Mouse (Mus musculus): ENCODE results near the gene Myh9. TPM values are rescaled to one million over a fixed set of nuclear protein-coding genes. Genes with fewer than 3 reads are reported as not detected.
A peak's percentile ranks its signal among the peaks of the same experiment; 100 is the strongest.
"Not testable (repeated sequence)": the region's sequence is repeated elsewhere in the genome, so short reads cannot be mapped to it uniquely, and the experiment has no call there.

The Myh9 gene
- polyA plus RNA-seq, 1 experiment from 2014 or later, result 86.6 TPM

DNA sequence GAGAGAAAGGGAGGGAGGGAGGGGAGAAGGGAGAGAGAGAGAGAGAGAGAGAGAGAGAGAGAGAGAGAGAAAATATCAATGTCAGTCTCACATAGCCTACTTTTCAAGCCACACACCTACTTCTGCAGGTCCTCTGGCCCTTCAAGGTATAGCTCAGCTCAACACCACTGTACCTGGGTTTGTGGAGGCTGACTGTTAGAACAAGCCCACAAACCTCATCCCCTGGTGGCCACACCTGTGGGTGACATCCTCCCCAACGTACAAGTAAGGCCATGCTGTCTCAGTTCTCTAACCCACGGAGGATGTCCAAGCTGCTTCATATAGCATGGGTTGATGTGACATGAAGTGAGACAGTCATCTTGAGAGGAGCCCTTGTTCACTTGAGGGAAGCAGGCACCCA is 35.2 kb upstream of the Myh9 start:
- WGBS, result 64% methylated on average over 2 of the region's 2 CpGs
- no peak for DNase-seq
- no peaks in the 10 kb centered on the region for H3K27me3 ChIP-seq (ENCODE audit: insufficient read depth, low read length)
- peaks cover 5% of the 10 kb centered on the region for H3K4me1 ChIP-seq (ENCODE audit: insufficient read depth)
- ATAC-seq (ENCODE audit: insufficient read depth), result no peak
- H3K9ac ChIP-seq, result no peak overlapping the region
- H3K27ac ChIP-seq (ENCODE audit: low read depth), result no peak overlapping the region
- TF ChIP-seq CTCF (IDR thresholded peaks at IDR 0.05; ENCODE audit: low read depth), result no peak
- H3K4me3 ChIP-seq (ENCODE audit: low read depth, low read length), result no peak overlapping the region
- H3K9me3 ChIP-seq (ENCODE audit: low read depth, low read length), result no peaks in the 10 kb centered on the region
- no peaks in the 10 kb centered on the region for H3K36me3 ChIP-seq (ENCODE audit: insufficient read depth)
- H3K4me2 ChIP-seq, result no peak overlapping the region

DNA sequence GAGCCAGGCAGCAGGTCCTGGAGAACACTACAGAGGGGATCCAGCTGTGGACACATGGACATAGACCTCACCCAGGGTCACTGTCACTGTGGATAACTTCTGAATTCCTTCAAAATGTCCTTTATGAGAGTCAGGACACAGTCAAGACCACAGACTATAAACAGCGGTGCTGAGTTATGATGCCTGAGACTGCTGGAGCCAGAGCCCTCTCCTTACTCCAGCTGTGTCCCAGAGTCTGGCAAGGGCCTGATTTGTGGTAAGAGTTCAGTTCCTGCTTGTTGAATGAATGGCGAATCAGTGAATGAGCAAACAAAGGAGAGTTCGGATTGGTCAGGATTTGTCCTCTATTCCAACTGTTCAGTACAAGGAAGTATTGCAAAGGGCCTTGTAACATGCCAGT is 34.7 kb upstream of the Myh9 start:
- ATAC-seq (ENCODE audit: insufficient read depth) (no peak), DNase-seq (no peak)
- H3K4me2 ChIP-seq, result no peak overlapping the region
- H3K4me3 ChIP-seq (ENCODE audit: low read depth, low read length), result no peak overlapping the region
- no peaks in the 10 kb centered on the region for H3K36me3 ChIP-seq (ENCODE audit: insufficient read depth)
- 77% methylated on average over 3 of the region's 3 CpGs for WGBS
- H3K27ac ChIP-seq (ENCODE audit: low read depth), result no peak overlapping the region
- no peak for TF ChIP-seq CTCF (IDR thresholded peaks at IDR 0.05; ENCODE audit: low read depth)
- H3K9me3 ChIP-seq (ENCODE audit: low read depth, low read length), result no peaks in the 10 kb centered on the region
- H3K4me1 ChIP-seq (ENCODE audit: insufficient read depth), result 0 out of 2 replicates have a peak, but pooled peaks cover 3% of the 10 kb centered on the region
- no peak overlapping the region for H3K9ac ChIP-seq
- H3K27me3 ChIP-seq (ENCODE audit: insufficient read depth, low read length), result no peaks in the 10 kb centered on the region

DNA sequence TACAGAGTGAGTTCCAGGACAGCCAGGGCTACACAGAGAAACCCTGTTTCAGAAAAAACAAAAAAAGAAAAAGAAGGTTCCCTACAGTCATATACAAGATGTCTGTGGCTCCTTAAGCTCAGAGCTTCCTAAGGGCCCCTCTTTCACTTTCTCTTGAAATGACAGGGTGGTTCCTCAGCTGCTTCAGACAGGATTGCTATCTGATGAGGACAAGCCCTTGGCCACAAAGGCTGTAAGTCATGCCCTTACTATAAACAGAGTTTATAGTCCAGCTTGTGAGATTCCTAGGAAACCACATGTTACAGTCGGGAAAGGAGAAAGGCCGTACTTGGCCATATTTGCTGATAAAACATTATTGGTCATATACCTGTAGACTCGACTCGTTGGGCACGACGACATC is 34.0 kb upstream of the Myh9 start:
- no peak overlapping the region for H3K27ac ChIP-seq (ENCODE audit: low read depth)
- no peak overlapping the region for H3K4me3 ChIP-seq (ENCODE audit: low read depth, low read length)
- H3K27me3 ChIP-seq (ENCODE audit: insufficient read depth, low read length), result no peaks in the 10 kb centered on the region
- DNase-seq (no peak), ATAC-seq (ENCODE audit: insufficient read depth) (no peak)
- 0 out of 2 replicates have a peak, but pooled peaks cover 3% of the 10 kb centered on the region for H3K4me1 ChIP-seq (ENCODE audit: insufficient read depth)
- H3K36me3 ChIP-seq (ENCODE audit: insufficient read depth), result no peaks in the 10 kb centered on the region
- no peaks in the 10 kb centered on the region for H3K9me3 ChIP-seq (ENCODE audit: low read depth, low read length)
- WGBS, result 84% methylated on average over 6 of the region's 6 CpGs
- H3K4me2 ChIP-seq, result no peak overlapping the region
- no peak overlapping the region for H3K9ac ChIP-seq
- no peak for TF ChIP-seq CTCF (IDR thresholded peaks at IDR 0.05; ENCODE audit: low read depth)

DNA sequence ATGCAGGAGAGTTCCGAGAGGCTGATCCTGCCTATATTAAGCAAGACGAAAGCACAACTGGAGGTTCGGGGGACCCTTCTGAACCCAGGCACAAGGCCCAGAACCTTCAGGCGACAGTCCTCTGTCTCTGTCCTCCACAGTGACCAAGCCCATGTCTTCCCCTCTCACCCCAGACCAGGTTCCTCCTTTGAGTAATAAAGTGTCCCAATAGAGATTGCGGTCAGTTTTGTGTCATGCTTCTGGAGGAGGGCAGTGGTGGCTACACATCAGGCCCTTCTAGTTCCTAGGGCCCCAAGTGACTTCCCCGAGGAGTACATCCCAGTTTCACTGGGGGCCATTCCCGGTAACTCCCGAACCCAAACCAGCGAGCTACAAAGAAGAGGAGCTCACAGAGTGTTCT is 32.8 kb upstream of the Myh9 start:
- Histone ChIP-seq H3K9me3 (ENCODE audit: low read depth, low read length) (no peaks in the 10 kb centered on the region), H3K4me3 (ENCODE audit: low read depth, low read length) (no peak overlapping the region), H3K4me2 (no peak overlapping the region), H3K27ac (ENCODE audit: low read depth) (no peak overlapping the region), H3K4me1 (ENCODE audit: insufficient read depth) (0 out of 2 replicates have a peak, but pooled peaks cover 3% of the 10 kb centered on the region), H3K27me3 (ENCODE audit: insufficient read depth, low read length) (no peaks in the 10 kb centered on the region), H3K36me3 (ENCODE audit: insufficient read depth) (no peaks in the 10 kb centered on the region), H3K9ac (no peak overlapping the region)
- ATAC-seq (ENCODE audit: insufficient read depth) (no peak), DNase-seq (no peak)
- no peak for TF ChIP-seq CTCF (IDR thresholded peaks at IDR 0.05; ENCODE audit: low read depth)
- WGBS, result 87% methylated on average over 9 of the region's 9 CpGs

DNA sequence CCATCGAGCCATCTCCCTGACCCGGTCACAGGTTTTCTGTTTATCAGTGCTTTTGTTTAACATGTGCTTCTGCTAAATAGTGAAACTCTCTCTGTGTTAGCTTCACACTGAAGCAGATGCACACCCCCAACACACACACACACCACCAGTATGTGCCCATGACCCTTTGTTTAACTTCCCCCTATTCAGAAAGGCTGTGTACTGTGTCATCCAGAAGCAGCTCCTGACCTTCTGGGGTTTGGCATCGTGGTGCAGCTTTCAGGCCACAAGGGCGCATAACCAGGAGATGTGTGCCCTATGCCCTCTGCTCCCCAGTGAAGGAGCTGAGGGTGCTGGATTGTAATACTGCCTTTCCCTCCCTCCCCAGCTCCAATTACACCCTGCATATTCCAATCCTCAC is 32.3 kb upstream of the Myh9 start:
- ATAC-seq (ENCODE audit: insufficient read depth), result no peak
- Histone ChIP-seq H3K36me3 (ENCODE audit: insufficient read depth) (no peaks in the 10 kb centered on the region), H3K9me3 (ENCODE audit: low read depth, low read length) (no peaks in the 10 kb centered on the region), H3K27me3 (ENCODE audit: insufficient read depth, low read length) (no peaks in the 10 kb centered on the region), H3K4me2 (no peak overlapping the region), H3K4me3 (ENCODE audit: low read depth, low read length) (no peak overlapping the region), H3K27ac (ENCODE audit: low read depth) (no peak overlapping the region), H3K9ac (no peak overlapping the region), H3K4me1 (ENCODE audit: insufficient read depth) (0 out of 2 replicates have a peak, but pooled peaks cover 3% of the 10 kb centered on the region)
- no peak for DNase-seq
- TF ChIP-seq CTCF (IDR thresholded peaks at IDR 0.05; ENCODE audit: low read depth), result no peak
- 41% methylated on average over 4 of the region's 4 CpGs for WGBS

DNA sequence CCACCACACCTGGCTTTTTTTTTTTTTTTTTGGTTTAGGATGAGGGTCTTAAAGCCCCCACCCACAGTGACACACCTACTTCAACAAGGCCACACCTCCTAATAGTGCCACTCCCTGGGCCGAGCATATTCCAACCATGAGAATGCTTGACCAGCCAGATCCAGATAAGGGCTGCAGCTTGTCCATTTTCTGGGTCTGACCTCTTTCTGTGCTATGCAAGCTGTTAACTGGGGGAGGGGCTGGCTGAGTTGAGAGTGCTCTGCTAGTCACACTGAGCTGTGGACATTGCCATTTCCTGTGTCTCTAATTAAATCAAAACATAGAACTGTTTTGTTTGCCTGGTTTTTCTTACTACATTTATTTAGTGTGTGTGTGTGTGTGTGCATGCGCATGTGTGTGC is 31.6 kb upstream of the Myh9 start:
- Histone ChIP-seq H3K4me1 (ENCODE audit: insufficient read depth) (0 out of 2 replicates have a peak, but pooled peaks cover 3% of the 10 kb centered on the region), H3K27me3 (ENCODE audit: insufficient read depth, low read length) (no peaks in the 10 kb centered on the region), H3K9me3 (ENCODE audit: low read depth, low read length) (no peaks in the 10 kb centered on the region), H3K36me3 (ENCODE audit: insufficient read depth) (no peaks in the 10 kb centered on the region), H3K9ac (no peak overlapping the region), H3K27ac (ENCODE audit: low read depth) (no peak overlapping the region), H3K4me3 (ENCODE audit: low read depth, low read length) (no peak overlapping the region), H3K4me2 (no peak overlapping the region)
- ATAC-seq (ENCODE audit: insufficient read depth) (no peak), DNase-seq (peak; percentile 42)
- WGBS, result 60% methylated on average over 2 of the region's 2 CpGs
- TF ChIP-seq CTCF (IDR thresholded peaks at IDR 0.05; ENCODE audit: low read depth), result no peak

DNA sequence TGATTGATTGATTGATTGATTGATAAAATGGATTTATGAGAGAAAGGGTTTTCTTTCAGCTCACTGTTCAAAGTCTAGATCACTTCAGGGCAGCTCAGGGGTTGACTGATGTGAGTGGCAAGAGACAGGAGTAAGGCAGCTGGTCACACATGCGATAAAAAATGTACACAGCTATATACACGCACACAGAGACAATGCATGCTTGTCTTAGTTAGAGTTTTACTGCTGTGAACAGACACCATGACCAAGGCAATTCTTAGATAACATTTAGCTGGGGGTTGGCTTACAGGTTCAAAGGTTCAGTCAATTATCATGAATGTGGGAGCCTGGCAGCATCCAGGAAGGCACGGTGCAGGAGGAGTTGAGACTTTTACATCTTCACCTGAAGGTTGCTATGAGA is 31.0 kb upstream of the Myh9 start:
- no peak for TF ChIP-seq CTCF (IDR thresholded peaks at IDR 0.05; ENCODE audit: low read depth)
- H3K9me3 ChIP-seq (ENCODE audit: low read depth, low read length), result no peaks in the 10 kb centered on the region
- H3K4me2 ChIP-seq, result no peak overlapping the region
- H3K36me3 ChIP-seq (ENCODE audit: insufficient read depth), result no peaks in the 10 kb centered on the region
- WGBS, result 77% methylated on average over 3 of the region's 3 CpGs
- no peaks in the 10 kb centered on the region for H3K27me3 ChIP-seq (ENCODE audit: insufficient read depth, low read length)
- H3K4me1 ChIP-seq (ENCODE audit: insufficient read depth), result 0 out of 2 replicates have a peak, but pooled peaks cover 3% of the 10 kb centered on the region
- H3K4me3 ChIP-seq (ENCODE audit: low read depth, low read length), result no peak overlapping the region
- no peak overlapping the region for H3K27ac ChIP-seq (ENCODE audit: low read depth)
- DNase-seq (no peak), ATAC-seq (ENCODE audit: insufficient read depth) (no peak)
- no peak overlapping the region for H3K9ac ChIP-seq

DNA sequence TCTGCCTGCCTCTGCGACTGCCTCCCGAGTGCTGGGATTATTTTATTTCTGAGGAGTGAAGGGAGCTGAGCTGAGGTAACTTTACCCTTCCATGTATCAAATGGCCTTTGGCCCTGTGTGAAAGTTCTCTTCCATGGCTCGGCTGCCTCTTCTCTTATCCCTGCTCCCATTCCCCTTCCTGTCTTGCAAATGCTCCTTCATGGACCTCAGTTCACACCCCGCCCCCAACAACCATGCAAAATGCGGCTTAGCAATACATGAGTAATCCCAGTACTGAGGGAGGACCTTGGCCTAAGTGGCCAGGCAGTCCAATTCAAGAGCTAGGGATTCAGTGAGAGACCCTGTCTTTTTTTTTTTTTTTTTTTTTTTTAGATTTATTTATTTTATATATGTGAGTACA is 26.4 kb upstream of the Myh9 start:
- Histone ChIP-seq H3K9ac (no peak overlapping the region), H3K27ac (ENCODE audit: low read depth) (no peak overlapping the region), H3K4me2 (no peak overlapping the region), H3K9me3 (ENCODE audit: low read depth, low read length) (no peaks in the 10 kb centered on the region), H3K4me1 (ENCODE audit: insufficient read depth) (0 out of 2 replicates have a peak, but pooled peaks cover 4% of the 10 kb centered on the region), H3K36me3 (ENCODE audit: insufficient read depth) (no peaks in the 10 kb centered on the region), H3K27me3 (ENCODE audit: insufficient read depth, low read length) (no peaks in the 10 kb centered on the region), H3K4me3 (ENCODE audit: low read depth, low read length) (no peak overlapping the region)
- WGBS, result 83% methylated on average over 5 of the region's 5 CpGs
- ATAC-seq (ENCODE audit: insufficient read depth), result no peak
- no peak for TF ChIP-seq CTCF (IDR thresholded peaks at IDR 0.05; ENCODE audit: low read depth)
- DNase-seq, result no peak

DNA sequence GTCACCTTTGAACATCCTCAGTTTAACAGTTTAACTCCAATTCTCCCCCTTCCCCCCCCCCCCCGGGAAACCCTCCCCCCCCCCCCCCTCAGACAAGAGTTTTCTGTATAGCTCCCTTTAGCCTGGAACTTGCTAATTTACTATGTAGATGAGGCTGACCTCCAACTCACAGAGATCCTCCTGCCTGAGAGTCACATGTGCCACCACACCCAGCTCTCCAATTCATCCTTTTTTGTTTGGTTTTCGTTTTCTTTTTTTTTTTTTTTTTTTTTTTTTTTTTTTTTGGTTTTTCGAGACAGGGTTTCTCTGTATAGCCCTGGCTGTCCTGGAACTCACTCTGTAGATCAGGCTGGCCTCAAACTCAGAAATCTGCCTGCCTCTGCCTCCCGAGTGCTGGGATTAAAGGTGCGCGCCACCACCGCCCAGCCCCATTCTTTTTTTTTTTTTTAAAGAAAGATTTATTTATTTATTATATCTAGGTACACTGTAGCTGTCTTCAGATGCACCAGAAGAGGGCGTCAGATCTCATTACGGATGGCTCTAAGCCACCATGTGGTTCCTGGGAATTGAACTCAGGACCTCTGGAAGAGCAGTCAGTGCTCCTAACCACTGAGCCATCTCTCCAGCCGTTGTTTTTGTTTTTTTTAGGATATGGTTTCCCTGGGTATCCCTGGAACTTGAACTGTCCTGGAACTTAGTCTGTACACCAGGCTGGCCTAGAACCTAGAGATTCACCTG is 25.4 kb upstream of the Myh9 start:
- not testable (repeated sequence) for ATAC-seq (ENCODE audit: insufficient read depth); H3K27me3 ChIP-seq (ENCODE audit: insufficient read depth, low read length); H3K9ac ChIP-seq; H3K4me2 ChIP-seq; H3K36me3 ChIP-seq (ENCODE audit: insufficient read depth); H3K4me1 ChIP-seq (ENCODE audit: insufficient read depth); H3K9me3 ChIP-seq (ENCODE audit: low read depth, low read length); H3K27ac ChIP-seq (ENCODE audit: low read depth); DNase-seq; H3K4me3 ChIP-seq (ENCODE audit: low read depth, low read length)
- 89% methylated on average over 7 of the region's 10 CpGs for WGBS

All from lung, embryonic 14.5 days (tissue).